Mouse (Mus musculus): ENCODE measurements around the gene Iqcf6. TPM values are rescaled to one million over a fixed set of nuclear protein-coding genes. Genes with fewer than 3 reads are reported as not detected.

Iqcf6 gene
- polyA plus RNA-seq (2017; shearing (Covaris generic)): not detected

GRCm38 (mm10) chr9:106626282-106626681, at the start of gene Iqcf6:
Gene Iqcf6 (plus strand): TSS chr9:106626582.

GRCm38 (mm10) chr9:106655884-106656720, 29.7 kb downstream of the Iqcf6 start, which contains the start of gene Grm2:
Gene Grm2 (minus strand): TSS chr9:106656082.

Other genes with a start within 250 kb of the Iqcf6 start
- 699 TPM for gene Rpl29, start 197.1 kb upstream of the Iqcf6 start, polyA plus RNA-seq (2017; shearing (Covaris generic))
- 13.8 TPM for gene Acy1, start 188.3 kb upstream of the Iqcf6 start, polyA plus RNA-seq (2017; shearing (Covaris generic))
- gene Abhd14b, start 179.1 kb upstream of the Iqcf6 start, polyA plus RNA-seq (2017; shearing (Covaris generic)): 5.1 TPM
- gene Abhd14a, start 178.9 kb upstream of the Iqcf6 start, polyA plus RNA-seq (2017; shearing (Covaris generic)): 8.6 TPM
- 8.3 TPM for gene Pcbp4, start 173.3 kb upstream of the Iqcf6 start, polyA plus RNA-seq (2017; shearing (Covaris generic))
- gene Gpr62, start 160.6 kb upstream of the Iqcf6 start, polyA plus RNA-seq (2017; shearing (Covaris generic)): not detected
- 98.3 TPM for gene Rrp9, start 150.6 kb upstream of the Iqcf6 start, polyA plus RNA-seq (2017; shearing (Covaris generic))
- gene Parp3, start 149.6 kb upstream of the Iqcf6 start, polyA plus RNA-seq (2017; shearing (Covaris generic)): 46.8 TPM
- not detected for gene Iqcf1, start 126.6 kb upstream of the Iqcf6 start, polyA plus RNA-seq (2017; shearing (Covaris generic))
- gene Iqcf5, start 112.0 kb upstream of the Iqcf6 start, polyA plus RNA-seq (2017; shearing (Covaris generic)): not detected
- not detected for gene Iqcf3, start 65.0 kb upstream of the Iqcf6 start, polyA plus RNA-seq (2017; shearing (Covaris generic))
- not detected for gene Iqcf4, start 55.6 kb upstream of the Iqcf6 start, polyA plus RNA-seq (2017; shearing (Covaris generic))
- not detected for gene Grm2, start 29.5 kb downstream of the Iqcf6 start, polyA plus RNA-seq (2017; shearing (Covaris generic))
- gene Tex264, start 59.3 kb downstream of the Iqcf6 start, polyA plus RNA-seq (2017; shearing (Covaris generic)): 63.1 TPM
- 7.4 TPM for gene Rad54l2, start 162.6 kb downstream of the Iqcf6 start, polyA plus RNA-seq (2017; shearing (Covaris generic))
- gene Dcaf1, start 195.3 kb downstream of the Iqcf6 start, polyA plus RNA-seq (2017; shearing (Covaris generic)): 63.5 TPM

Data from naive thymus-derived CD4-positive, alpha-beta T cell, adult 5 months (primary cell).